Mouse (Mus musculus): ENCODE measurements around the gene Adipor2.

- no peak for TF ChIP-seq POLR2A (IDR thresholded peaks at IDR 0.05; ENCODE audit: extremely low read depth, insufficient read depth, low read length)
- no peak for TF ChIP-seq CTCF (IDR thresholded peaks at IDR 0.05; ENCODE audit: extremely low read depth, insufficient read depth, low read length)
These were observed 45.3 kb downstream of the Adipor2 start for GRCm38 (mm10) chr6:119372237-119372636.

Measured in cortical plate, adult 2 months (tissue).